Mouse (Mus musculus) small intestine, adult 2 months (tissue): ENCODE data around the gene Tmem129. TPM values are rescaled to one million over a fixed set of nuclear protein-coding genes. Genes with fewer than 3 reads are reported as not detected.
A peak's percentile ranks its signal among the peaks of the same experiment; 100 is the strongest.

Experiments used
- H3K27ac ChIP-seq: fragments of 200-500 bp; 2 replicates; pipeline ENCODE4 v1.5.1; 2012; ENCODE audit warnings: low read depth, low read length, control low read depth, inconsistent platforms; ENCODE audit not compliant: insufficient read depth
- H3K27me3 ChIP-seq: fragments of 200-500 bp; 2 replicates; pipeline ENCODE4 v1.6.1; 2012; ENCODE audit warnings: mild to moderate bottlenecking, moderate library complexity, low read length, inconsistent platforms; ENCODE audit not compliant: control insufficient read depth, insufficient read depth
- H3K36me3 ChIP-seq: fragments of 200-500 bp; 2 replicates; pipeline ENCODE4 v1.6.1; 2012; ENCODE audit warnings: mild to moderate bottlenecking, low read length, control low read depth, inconsistent platforms; ENCODE audit not compliant: control insufficient read depth, insufficient read depth
- H3K4me1 ChIP-seq: fragments of 200-500 bp; 2 replicates; pipeline ENCODE4 v1.6.1; 2012; ENCODE audit warnings: low read length, inconsistent platforms, mixed read lengths; ENCODE audit not compliant: control insufficient read depth, insufficient read depth, insufficient read length
- H3K4me3 ChIP-seq: fragments of 200-500 bp; 2 replicates; pipeline ENCODE4 v1.5.1; 2012; ENCODE audit warnings: low read depth, mild to moderate bottlenecking, control low read depth, inconsistent platforms, low read length, moderate library complexity
- CTCF ChIP-seq: fragments of 200-500 bp; IDR thresholded peaks from 2 replicates; pipeline ENCODE4 v1.5.1; 2012; ENCODE audit warnings: low read depth, mild to moderate bottlenecking, control low read depth, inconsistent platforms, low read length, moderate library complexity, mixed read lengths; ENCODE audit not compliant: insufficient replicate concordance, insufficient read length; ENCODE audit errors: extremely low read depth
- POLR2A ChIP-seq: fragments of 200-500 bp; IDR thresholded peaks from 2 replicates; pipeline ENCODE4 v1.6.1; 2012; ENCODE audit warnings: low read depth, mild to moderate bottlenecking, control low read depth, inconsistent platforms, low read length, moderate library complexity
- whole genome bisulfite sequencing: fragments of 180-500 bp; shearing (Covaris S2); methylation state at CpG from one replicate; pipeline ENCODE4 v1.1.7; 2018; 5-methylcytosine and 5-hydroxymethylcytosine counted together
- polyA plus RNA-seq: library from polyadenylated mRNA; depleted of rRNA; stranded (reverse); fragments of >200 nt; gene quantifications from 2 replicates; pipeline ENCODE4 v1.2.3, GENCODE M21; 2012

The Tmem129 gene
- polyA plus RNA-seq, 1 experiment = 34.8 TPM

DNA sequence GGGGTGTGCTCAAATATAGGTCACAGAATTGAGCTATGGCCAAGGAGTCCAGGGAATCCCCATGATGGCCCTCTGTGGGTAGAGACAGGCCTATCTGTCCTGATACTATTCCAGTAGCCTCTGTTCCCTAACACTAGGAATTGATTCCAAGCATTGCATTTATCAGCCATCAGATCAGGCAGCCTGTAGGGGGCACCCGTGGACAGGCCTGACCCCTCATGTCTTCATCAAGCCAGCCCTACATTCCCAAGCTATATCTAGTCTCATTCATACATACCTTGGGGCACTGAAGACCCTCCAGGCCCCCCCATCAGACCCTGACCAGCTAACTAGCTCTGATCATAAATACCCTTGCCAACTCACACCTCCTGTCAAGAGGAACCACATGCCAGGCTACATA, 17.7 kb upstream of the Tmem129 start:
- no peaks in the 10 kb centered on the region for H3K4me1 ChIP-seq
- H3K4me3 ChIP-seq = no peak overlapping the region
- 0% methylated on average over 1 of the region's 1 CpGs for WGBS
- H3K27me3 ChIP-seq = no peaks in the 10 kb centered on the region
- TF ChIP-seq CTCF (peak; percentile 62; the same call in 1 of the 2 replicates), POLR2A (no peak)
- no peak overlapping the region for H3K27ac ChIP-seq
- H3K36me3 ChIP-seq = peaks cover 5% of the 10 kb centered on the region; the same call in 1 of the 2 replicates

DNA sequence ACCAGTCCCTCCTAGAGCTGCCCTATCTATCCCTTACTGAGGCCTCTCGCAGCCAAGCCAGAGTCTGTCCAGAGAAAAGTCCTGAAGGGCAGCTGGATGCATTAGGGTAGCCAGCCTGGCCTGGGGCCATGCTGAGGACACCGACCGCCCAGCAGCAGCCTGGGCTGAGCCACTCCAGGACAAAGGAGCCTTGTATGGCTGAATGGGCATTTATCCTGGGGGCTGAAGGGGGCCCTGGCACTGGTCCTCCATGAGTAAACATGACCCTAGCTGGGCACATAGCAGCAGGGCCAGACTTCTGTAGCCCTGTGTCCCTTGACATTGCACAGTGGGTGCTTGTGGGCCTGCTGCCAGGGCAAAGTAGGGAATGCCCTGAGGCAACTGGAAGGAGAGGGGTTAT, 16.2 kb upstream of the Tmem129 start:
- Histone ChIP-seq H3K27ac (no peak overlapping the region), H3K36me3 (peaks cover 12% of the 10 kb centered on the region; the same call in 1 of the 2 replicates), H3K27me3 (no peaks in the 10 kb centered on the region), H3K4me3 (no peak overlapping the region), H3K4me1 (no peaks in the 10 kb centered on the region)
- WGBS = 91% methylated on average over 3 of the region's 3 CpGs
- TF ChIP-seq CTCF (no peak), POLR2A (no peak)

DNA sequence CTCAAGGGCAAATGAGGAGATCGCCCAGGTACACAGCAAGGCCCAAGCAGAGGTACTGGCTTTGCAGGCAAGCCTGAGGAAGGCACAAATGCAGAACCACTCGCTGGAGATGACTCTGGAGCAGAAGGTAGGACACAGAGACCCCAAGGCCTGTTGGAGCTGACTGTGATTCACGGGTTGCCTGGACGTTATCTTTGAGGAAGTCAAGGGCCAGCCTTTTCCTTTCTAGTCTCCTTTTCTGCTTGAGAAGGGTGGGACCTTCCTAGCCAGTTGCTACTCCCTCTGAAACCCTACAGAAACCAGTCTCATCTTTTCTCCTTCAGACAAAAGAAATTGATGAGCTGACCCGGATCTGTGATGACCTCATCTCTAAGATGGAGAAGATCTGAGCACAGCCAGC, 13.4 kb upstream of the Tmem129 start:
- WGBS = 74% methylated on average over 5 of the region's 5 CpGs
- no peak for TF ChIP-seq POLR2A
- no peak for TF ChIP-seq CTCF

DNA sequence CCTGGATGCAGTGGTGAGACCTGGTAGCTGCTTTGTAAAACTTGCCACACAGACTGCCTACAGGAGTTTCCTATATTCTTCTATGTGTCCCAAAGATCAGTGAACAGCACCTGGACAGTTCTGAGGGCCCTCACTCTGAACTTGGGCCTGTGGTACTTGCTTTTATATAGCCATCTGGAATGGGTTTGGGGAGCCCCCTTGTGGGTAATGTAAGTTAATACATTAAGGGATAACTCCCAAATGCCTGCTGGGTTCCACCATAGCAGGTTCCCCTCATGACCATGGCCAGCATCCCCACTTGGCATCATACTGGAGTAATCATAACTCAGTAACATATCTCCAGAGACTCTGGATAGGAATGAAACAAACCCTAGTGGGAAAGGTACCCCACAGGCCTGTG, 10.0 kb upstream of the Tmem129 start:
- peak; percentile 28; the same call in 1 of the 2 replicates for TF ChIP-seq CTCF
- no peak for TF ChIP-seq POLR2A
- no peak overlapping the region for H3K4me3 ChIP-seq
- no peaks in the 10 kb centered on the region for H3K27me3 ChIP-seq
- H3K4me1 ChIP-seq = no peaks in the 10 kb centered on the region
- peaks cover 17% of the 10 kb centered on the region; the same call in 1 of the 2 replicates for H3K36me3 ChIP-seq
- H3K27ac ChIP-seq = no peak overlapping the region

More for the DNA sequence above, 13.4 kb upstream of the Tmem129 start:
- Histone ChIP-seq H3K27me3 (no peaks in the 10 kb centered on the region), H3K4me3 (no peak overlapping the region), H3K36me3 (peaks cover 14% of the 10 kb centered on the region; the same call in 1 of the 2 replicates), H3K27ac (no peak overlapping the region), H3K4me1 (no peaks in the 10 kb centered on the region)

DNA sequence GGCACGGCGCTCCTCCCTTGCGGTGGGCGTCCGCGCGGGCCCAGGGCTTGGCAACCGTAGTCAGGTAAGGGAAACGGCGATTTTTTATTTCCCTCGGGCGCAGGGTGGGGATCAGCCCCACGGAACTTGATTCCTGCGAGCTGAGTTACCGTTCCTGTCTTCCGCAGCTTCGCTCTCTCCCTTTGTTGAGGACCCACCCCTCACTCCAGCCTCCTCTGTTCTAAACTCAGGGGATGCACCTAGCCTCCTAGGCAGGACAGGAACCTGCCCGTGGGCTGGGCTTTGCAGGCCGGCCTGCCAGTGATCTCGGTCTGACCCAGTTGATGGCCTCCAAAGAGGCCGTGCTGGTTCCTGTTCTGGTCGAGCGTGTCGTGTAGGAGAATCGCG, 441 bp upstream of the Tmem129 start:
- WGBS = under 1% methylated on average over 26 of the region's 26 CpGs
- TF ChIP-seq CTCF (no peak), POLR2A (no peak)
- H3K4me1 ChIP-seq = peaks cover 17% of the 10 kb centered on the region
- no peak overlapping the region for H3K27ac ChIP-seq
- no peaks in the 10 kb centered on the region for H3K27me3 ChIP-seq
- H3K4me3 ChIP-seq = peak overlapping the region; percentile 88
- peaks cover 12% of the 10 kb centered on the region; the same call in 1 of the 2 replicates for H3K36me3 ChIP-seq

DNA sequence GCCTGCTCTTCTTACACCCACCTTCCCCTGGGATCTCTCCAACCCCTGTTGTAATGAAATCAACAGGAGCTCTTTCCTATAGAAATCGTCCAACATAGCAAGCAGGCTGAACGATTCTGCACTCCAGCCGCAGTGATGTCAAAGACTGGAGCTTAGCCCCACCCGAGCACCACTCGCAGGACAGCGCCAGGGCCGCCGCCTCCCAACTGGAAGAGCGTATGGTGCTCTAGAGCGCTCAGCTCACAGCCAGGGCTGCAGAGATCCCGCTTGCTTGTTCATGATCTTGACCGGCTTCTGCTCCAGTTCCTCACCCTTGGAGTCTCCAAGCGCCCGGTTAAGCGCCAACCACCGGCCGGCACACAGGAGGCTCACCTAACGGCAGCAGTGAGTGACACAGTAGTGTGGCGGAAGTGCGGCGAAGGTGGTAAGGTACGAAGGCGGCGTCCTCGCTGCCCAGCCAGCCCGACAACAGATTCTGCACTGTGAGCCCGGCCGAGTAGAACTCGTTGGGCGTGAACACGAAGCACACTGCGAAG, 897 bp downstream of the Tmem129 start:
- under 1% methylated on average over 32 of the region's 32 CpGs for WGBS
- Histone ChIP-seq H3K36me3 (peaks cover 10% of the 10 kb centered on the region; the same call in 1 of the 2 replicates), H3K4me1 (peaks cover 19% of the 10 kb centered on the region), H3K27ac (peak overlapping the region; percentile 88), H3K4me3 (peak overlapping the region; percentile 88), H3K27me3 (no peaks in the 10 kb centered on the region)
- no peak for TF ChIP-seq CTCF
- no peak for TF ChIP-seq POLR2A

DNA sequence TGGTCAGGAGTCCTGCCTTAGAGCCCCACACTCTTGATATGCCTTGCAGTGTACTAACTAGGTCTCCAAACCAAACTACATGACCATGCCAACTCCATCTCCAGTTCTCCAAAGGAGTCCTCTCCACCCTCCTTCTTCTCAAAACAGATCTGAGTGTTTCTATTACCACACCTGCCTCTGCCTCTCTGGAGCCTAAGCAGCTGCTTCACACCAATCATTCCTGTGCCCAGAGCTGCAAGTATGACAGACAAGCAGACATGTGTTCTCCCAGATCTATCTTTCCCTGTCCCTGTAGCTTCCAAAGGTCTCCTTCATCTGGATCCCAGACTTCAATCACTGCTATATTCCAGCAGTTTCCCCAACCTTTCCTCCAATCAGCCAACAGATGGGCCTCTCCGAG, 1.5 kb downstream of the Tmem129 start:
- Histone ChIP-seq H3K27ac (peak overlapping the region; percentile 88), H3K4me1 (peaks cover 19% of the 10 kb centered on the region), H3K4me3 (peak overlapping the region; percentile 88), H3K36me3 (peaks cover 10% of the 10 kb centered on the region; the same call in 1 of the 2 replicates), H3K27me3 (no peaks in the 10 kb centered on the region)
- no peak for TF ChIP-seq CTCF
- TF ChIP-seq POLR2A = no peak
- 3% methylated on average over 1 of the region's 1 CpGs for WGBS
